Mouse (Mus musculus): ENCODE results near the gene Ankrd13c.
A peak's percentile ranks its signal among the peaks of the same experiment; 100 is the strongest.

The Ankrd13c gene

DNA sequence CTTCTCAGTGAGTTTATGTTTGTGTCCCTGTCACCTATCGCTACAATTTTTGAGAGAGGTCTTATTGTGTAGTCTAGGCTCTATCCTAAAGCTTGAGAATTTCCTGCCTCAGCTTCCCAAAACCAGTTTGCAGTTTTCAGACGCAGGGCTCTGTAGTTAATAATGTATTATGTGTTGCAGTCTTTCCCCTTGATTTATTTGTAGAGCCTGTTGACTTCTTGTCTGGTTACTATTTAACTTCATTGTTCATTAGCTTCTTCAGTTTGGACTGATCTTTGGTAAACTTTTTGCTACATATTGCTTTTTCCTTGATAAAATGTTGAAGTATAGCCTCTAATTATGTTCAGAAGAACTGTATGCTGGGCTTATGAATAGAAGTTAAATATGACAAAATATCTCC, 5.7 kb downstream of the Ankrd13c start:
- ATAC-seq (ENCODE audit: low TSS enrichment): no peak

DNA sequence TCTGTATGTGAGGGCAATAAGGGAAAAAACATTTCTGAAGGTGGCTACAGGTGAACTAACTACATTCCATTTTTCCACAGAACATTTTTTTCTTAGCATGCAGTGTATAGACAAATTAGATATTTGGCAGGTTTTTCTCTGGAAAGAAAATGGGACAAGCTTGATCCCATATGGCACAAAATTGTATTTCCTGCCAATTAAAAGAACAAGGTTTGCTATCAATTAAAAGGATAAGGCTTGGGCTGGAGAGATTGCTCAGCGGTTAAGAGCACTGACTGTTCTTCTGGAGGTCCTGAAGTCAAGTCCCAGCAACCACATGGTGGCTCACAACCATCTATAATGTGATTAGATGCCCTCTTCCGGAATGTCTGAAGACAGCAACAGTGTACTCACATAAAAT, 8.4 kb downstream of the Ankrd13c start:
- no peak for ATAC-seq (ENCODE audit: low TSS enrichment)

DNA sequence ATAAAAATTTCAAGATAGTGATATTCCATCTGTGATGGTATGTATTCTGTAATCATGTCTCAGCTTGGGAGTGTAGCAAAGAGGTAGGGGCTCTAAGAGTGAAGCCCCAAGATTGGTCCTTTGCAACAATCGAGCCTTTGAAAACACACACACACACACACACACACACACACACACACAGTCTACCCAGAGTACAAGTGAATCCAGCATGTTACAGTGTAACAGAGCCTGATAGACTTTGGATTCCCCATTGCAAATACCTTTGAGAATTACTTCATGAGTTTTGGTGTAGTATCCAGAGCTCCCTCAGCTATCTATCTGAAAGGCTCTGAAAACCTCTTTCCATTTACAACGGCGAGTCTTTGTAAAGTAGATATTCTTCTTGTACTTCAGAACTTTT, 9.2 kb downstream of the Ankrd13c start:
- ATAC-seq (ENCODE audit: low TSS enrichment): no peak

DNA sequence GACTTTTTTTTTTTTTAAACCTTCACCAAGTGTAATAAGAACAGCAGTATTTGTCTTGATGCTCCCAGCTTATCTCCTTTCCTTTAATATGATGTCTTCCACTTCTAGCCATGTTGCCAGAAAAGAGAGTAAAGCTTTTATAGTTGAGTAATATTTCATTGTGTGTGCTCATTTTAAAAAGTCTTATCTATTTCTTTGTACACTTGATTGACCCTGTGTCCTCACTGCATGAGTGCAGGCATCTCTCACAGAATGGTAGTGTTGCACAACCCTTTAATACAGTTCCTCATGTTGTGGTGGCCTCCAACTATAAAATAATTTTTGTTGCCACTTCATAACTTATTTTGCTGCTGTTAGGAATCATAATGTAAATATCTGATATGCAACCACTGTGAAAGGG, 10.3 kb downstream of the Ankrd13c start:
- no peak for ATAC-seq (ENCODE audit: low TSS enrichment)

DNA sequence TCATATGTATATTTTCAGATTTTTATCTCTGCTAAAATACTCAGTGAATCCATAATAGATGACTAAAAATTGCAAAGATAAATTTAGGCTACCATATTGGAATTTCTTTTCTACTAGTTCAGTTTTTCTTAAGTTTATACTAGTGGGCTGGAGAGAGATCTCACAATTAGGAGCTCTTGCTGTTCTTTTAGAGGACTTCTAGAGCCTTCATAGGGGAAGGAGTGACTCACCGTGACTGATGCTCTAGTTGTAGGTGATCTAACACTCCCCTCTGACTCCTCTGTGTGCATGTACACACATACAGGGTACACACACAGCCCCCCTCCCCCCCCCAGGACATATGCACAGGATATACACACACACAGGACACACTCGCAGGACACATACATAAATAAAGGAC, 24.1 kb downstream of the Ankrd13c start:
- no peak; the same call in 1 of the 2 replicates for ATAC-seq (ENCODE audit: low TSS enrichment)

DNA sequence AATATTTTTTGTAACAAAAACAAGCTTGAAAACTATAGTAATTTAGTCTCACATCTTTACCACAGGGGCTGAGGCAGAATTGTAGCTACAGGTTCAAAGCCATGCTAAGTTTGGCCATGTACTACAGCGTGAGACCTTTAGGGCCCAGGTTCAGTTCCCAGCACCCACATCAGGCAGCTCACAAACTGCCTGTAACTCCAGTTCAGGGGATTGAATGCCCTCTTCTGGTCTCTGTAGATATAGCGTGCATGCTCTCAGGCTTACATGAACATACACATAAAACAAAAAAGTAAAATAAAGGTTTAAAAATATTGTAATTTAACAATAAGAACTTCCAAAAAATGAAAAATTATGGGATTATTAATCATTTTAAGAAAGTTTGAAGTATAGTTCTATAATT, 26.2 kb downstream of the Ankrd13c start:
- ATAC-seq (ENCODE audit: low TSS enrichment): no peak

DNA sequence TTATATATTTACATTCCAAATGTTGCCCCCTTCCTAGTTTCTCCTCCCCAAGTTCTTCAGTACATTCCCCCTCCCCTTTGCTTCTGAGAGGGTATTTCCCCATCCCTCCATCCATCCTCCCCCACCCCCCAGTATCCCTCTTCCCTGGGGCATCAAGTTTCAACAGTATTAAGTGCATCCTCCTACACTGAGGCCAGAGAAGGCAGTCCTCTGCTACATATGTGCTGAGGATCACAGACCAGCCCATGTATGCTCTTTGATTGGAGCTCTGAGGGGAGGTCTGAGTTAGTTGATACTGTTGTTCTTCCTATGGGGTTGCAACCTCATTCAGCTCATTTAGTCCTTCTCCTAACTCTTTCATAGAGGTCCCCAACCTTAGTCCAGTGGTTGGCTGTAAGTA, 32.6 kb downstream of the Ankrd13c start:
- no peak for ATAC-seq (ENCODE audit: low TSS enrichment)

GRCm38 (mm10) chr3:157993322-157993721, 46.3 kb downstream of the Ankrd13c start:
- no peak for ATAC-seq (ENCODE audit: low TSS enrichment)

GRCm38 (mm10) chr3:157995726-157996125, 48.7 kb downstream of the Ankrd13c start:
- ATAC-seq (ENCODE audit: low TSS enrichment): no peak

- no peak for ATAC-seq (ENCODE audit: low TSS enrichment)
Measured at GRCm38 (mm10) chr3:157998742-157999369, 51.8 kb downstream of the Ankrd13c start.

DNA sequence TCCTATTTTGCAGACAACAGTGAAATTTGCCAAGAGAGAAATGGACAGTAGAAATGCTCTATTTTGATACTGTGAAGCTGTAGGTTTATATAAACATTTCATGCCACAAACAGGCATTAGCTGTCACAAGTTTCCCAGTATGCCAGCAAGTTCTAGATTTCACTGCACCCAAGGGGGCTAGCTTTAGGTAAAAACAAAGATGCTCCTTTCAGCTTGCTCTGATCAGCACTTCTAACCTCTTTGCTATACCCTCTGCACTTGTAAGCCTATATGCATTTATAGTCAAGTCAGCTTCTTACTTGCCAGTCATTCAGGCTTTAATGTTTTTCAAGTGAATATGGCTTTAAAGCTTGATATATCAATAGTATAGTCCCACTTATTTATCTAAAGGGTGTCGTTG, 61.6 kb downstream of the Ankrd13c start:
- ATAC-seq (ENCODE audit: low TSS enrichment): no peak

DNA sequence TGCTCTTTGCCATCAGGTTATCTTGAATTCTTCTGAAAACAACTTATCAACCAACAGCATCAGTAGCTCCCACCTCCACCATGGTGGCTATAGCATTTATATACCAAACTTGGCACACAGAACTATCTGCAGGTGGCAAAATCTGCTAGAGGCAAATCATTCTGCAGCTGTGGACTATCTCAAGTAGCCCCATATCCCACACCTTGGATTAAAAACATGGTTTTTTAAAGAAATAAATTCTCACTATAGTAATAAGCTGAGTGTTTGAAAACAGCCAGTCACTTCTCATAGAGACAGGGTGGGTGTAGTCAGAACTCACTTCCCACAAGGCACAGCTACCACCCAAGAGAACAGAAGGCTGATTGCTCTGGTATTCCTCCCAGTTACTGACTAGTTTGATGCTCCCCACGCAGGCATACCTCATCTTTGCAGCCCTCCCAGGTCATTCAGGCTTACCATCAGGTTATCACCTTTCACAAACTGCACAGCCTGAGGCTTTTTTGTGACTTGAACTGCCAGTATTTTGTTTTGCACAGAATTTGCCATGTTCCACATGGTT, 62.8 kb downstream of the Ankrd13c start:
- ATAC-seq (ENCODE audit: low TSS enrichment): peak; percentile 77

GRCm38 (mm10) chr3:158031371-158031925, 84.4 kb downstream of the Ankrd13c start:
- ATAC-seq (ENCODE audit: low TSS enrichment): peak; percentile 93

GRCm38 (mm10) chr3:158032106-158032505, 85.1 kb downstream of the Ankrd13c start:
- ATAC-seq (ENCODE audit: low TSS enrichment): no peak

GRCm38 (mm10) chr3:158035866-158036265, 88.8 kb downstream of the Ankrd13c start:
- ATAC-seq (ENCODE audit: low TSS enrichment): no peak

- ATAC-seq (ENCODE audit: low TSS enrichment): peak; percentile 95
Measured at GRCm38 (mm10) chr3:158036329-158036988, 89.4 kb downstream of the Ankrd13c start, which contains the start of the genes Srsf11 and Lrrc40. Srsf11 (minus strand) TSS chr3:158036639. Lrrc40 (plus strand) TSS chr3:158036662.

DNA sequence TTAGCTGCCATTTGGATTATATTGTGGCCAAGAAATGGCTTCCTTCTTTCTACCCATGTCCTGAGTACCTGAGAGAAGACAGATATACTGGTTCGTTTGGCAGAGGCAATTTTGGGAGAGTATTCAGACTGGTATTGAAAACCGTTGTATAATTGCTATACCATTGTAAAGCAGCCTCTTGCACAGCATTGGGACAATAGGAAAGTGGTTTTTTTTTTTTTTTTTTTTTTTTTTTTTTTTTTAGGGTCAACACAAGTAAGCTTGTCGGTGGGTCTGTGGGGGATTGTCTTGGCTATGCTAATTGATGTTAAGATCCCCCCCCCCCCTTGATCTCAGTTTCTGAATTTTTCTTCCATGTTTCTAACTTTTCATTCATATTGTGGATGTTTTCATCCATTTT, 91.1 kb downstream of the Ankrd13c start:
- ATAC-seq (ENCODE audit: low TSS enrichment): no peak

GRCm38 (mm10) chr3:158040755-158041154, 93.7 kb downstream of the Ankrd13c start:
- no peak for ATAC-seq (ENCODE audit: low TSS enrichment)

GRCm38 (mm10) chr3:158049508-158049907, 102.5 kb downstream of the Ankrd13c start:
- ATAC-seq (ENCODE audit: low TSS enrichment): no peak
